Mouse (Mus musculus) lung, postnatal 0 days (tissue): Measurements from ENCODE around the gene Rasgrf2. TPM values are rescaled to one million over a fixed set of nuclear protein-coding genes. Genes with fewer than 3 reads are reported as not detected.

Source experiments
- ATAC-seq: fragments of 200-750 bp; cut with Nextera tagmentation; 2 replicates; pipeline ENCODE4 v1.8.0; 2017; ENCODE audit warnings: moderate library complexity
- DNase-seq: peaks from one replicate; pipeline ENCODE4 v3.0.0-alpha.2; 2016; ENCODE audit warnings: low spot score
- H3K27ac ChIP-seq: fragments of 300-500 bp; sonication (generic); 2 replicates; pipeline ENCODE4 v1.5.1; 2014; ENCODE audit warnings: antibody characterized with exemption, mild to moderate bottlenecking, low read length, mixed read lengths
- H3K27me3 ChIP-seq: fragments of 300-500 bp; sonication (generic); replicated peaks from 2 replicates; pipeline ENCODE4 v1.6.1; 2014; ENCODE audit warnings: low read length, mixed read lengths; ENCODE audit not compliant: insufficient read depth
- H3K36me3 ChIP-seq: fragments of 300-500 bp; sonication (generic); 2 replicates; pipeline ENCODE4 v1.6.1; 2014; ENCODE audit warnings: low read length, mixed read lengths; ENCODE audit not compliant: insufficient read depth
- H3K4me1 ChIP-seq: fragments of 300-500 bp; sonication (generic); 2 replicates; pipeline ENCODE4 v1.6.1; 2014; ENCODE audit warnings: antibody characterized with exemption, low read depth, low read length, mixed read lengths; ENCODE audit not compliant: insufficient read depth
- H3K4me2 ChIP-seq: fragments of 300-500 bp; sonication (generic); replicated peaks from 2 replicates; pipeline ENCODE4 v1.6.1; 2014; ENCODE audit warnings: low read depth, mild to moderate bottlenecking, low read length, moderate library complexity, mixed read lengths
- H3K4me3 ChIP-seq: fragments of 300-500 bp; sonication (generic); 2 replicates; pipeline ENCODE4 v1.5.1; 2014; ENCODE audit warnings: low read depth, low read length
- H3K9ac ChIP-seq: fragments of 300-500 bp; sonication (generic); replicated peaks from 2 replicates; pipeline ENCODE4 v1.6.1; 2014; ENCODE audit warnings: low read depth, mild to moderate bottlenecking
- H3K9me3 ChIP-seq: fragments of 300-500 bp; sonication (generic); 2 replicates; pipeline ENCODE4 v1.6.1; 2016; ENCODE audit warnings: low read length, mixed read lengths
- CTCF ChIP-seq: IDR thresholded peaks from 2 replicates; pipeline ENCODE4 v1.5.1; 2016; ENCODE audit warnings: antibody characterized with exemption, mild to moderate bottlenecking
- EP300 ChIP-seq: IDR thresholded peaks from 2 replicates; pipeline ENCODE4 v1.6.1; 2016; ENCODE audit warnings: antibody characterized with exemption, mild to moderate bottlenecking, control low read depth
- WGBS: fragments of 180-500 bp; shearing (Covaris S2); extraction: QIAGEN DNeasy Blood & Tissue Kit; methylation state at CpG from one replicate; pipeline ENCODE4 v1.1.7; 2014; 5-methylcytosine and 5-hydroxymethylcytosine counted together
- polyA plus RNA-seq: library from polyadenylated mRNA; unstranded; fragments of >200 nt; fragmentation: Nextera tagmentation; extraction: Ambion mirVana; gene quantifications from 2 replicates; pipeline ENCODE4 v1.2.1, GENCODE M21; 2015

Gene Rasgrf2
- polyA plus RNA-seq, 1 experiment from 2014 or later, result 4.0 TPM

- no peak for DNase-seq
- H3K4me3 ChIP-seq, result no peak overlapping the region
- no peak for ATAC-seq
- H3K9ac ChIP-seq, result no peak overlapping the region
- no peaks in the 10 kb centered on the region for H3K4me1 ChIP-seq
- H3K36me3 ChIP-seq, result no peaks in the 10 kb centered on the region
- H3K4me2 ChIP-seq, result no peak overlapping the region
- no peak overlapping the region for H3K27ac ChIP-seq
- 80% methylated on average over 7 of the region's 7 CpGs for WGBS
- H3K27me3 ChIP-seq, result no peaks in the 10 kb centered on the region
- TF ChIP-seq EP300, result no peak
- TF ChIP-seq CTCF, result peak; percentile 52
- no peaks in the 10 kb centered on the region for H3K9me3 ChIP-seq
These were observed 272.6 kb downstream of the Rasgrf2 start for GRCm38 (mm10) chr13:91858835-91859234.

- H3K27me3 ChIP-seq, result no peaks in the 10 kb centered on the region
- H3K36me3 ChIP-seq, result no peaks in the 10 kb centered on the region
- no peak overlapping the region for H3K4me2 ChIP-seq
- H3K27ac ChIP-seq, result no peak overlapping the region
- 67% methylated on average over 8 of the region's 8 CpGs for WGBS
- TF ChIP-seq CTCF (no peak), EP300 (no peak)
- no peaks in the 10 kb centered on the region for H3K4me1 ChIP-seq
- ATAC-seq (no peak), DNase-seq (no peak)
- no peak overlapping the region for H3K4me3 ChIP-seq
- H3K9ac ChIP-seq, result no peak overlapping the region
- no peaks in the 10 kb centered on the region for H3K9me3 ChIP-seq
These were observed 274.0 kb downstream of the Rasgrf2 start for GRCm38 (mm10) chr13:91857427-91857826.

GRCm38 (mm10) chr13:91854412-91854811 lies 277.0 kb downstream of the Rasgrf2 start:
- H3K27ac ChIP-seq, result no peak overlapping the region
- no peaks in the 10 kb centered on the region for H3K9me3 ChIP-seq
- H3K36me3 ChIP-seq, result no peaks in the 10 kb centered on the region
- no peaks in the 10 kb centered on the region for H3K4me1 ChIP-seq
- no peak overlapping the region for H3K4me3 ChIP-seq
- 47% methylated on average over 3 of the region's 3 CpGs for WGBS
- H3K4me2 ChIP-seq, result no peak overlapping the region
- TF ChIP-seq CTCF, result no peak
- TF ChIP-seq EP300, result no peak
- ATAC-seq (no peak), DNase-seq (no peak)
- H3K27me3 ChIP-seq, result no peaks in the 10 kb centered on the region
- no peak overlapping the region for H3K9ac ChIP-seq

Other genes with a start within 250 kb of the Rasgrf2 start
- 0.25 and 0.79 TPM in 2 replicates for gene Gm20379, start 174.3 kb upstream of the Rasgrf2 start, polyA plus RNA-seq
- 2.7 and 3.6 TPM in 2 replicates for gene Dhfr, start 223.1 kb upstream of the Rasgrf2 start, polyA plus RNA-seq
- gene Msh3, start 223.3 kb upstream of the Rasgrf2 start, polyA plus RNA-seq, result 11.0 and 11.5 TPM in 2 replicates